In the genomic region with DNA sequence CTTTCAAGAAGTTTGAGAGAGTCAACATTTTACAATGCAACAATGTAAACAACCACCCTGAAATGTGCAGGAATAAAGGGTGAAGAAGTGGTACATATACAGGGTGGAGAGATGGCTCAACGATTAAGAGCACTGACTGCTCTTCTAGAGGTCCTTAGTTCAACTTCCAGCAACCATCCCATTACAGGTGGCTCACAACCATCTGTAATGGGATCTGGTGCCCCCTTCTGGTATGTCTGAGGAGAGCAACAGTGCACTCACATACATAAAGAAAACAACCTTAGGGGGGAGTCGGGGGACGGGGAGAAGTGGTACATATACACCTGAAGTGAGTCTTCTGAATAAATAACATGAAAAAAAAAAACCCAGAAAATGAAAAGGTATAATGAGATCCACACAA, we compare ENCODE assay signal across 8 mouse cellular contexts.
DNase-seq lines count a peak whose midpoint lies in the region; ATAC-seq and TF ChIP-seq lines count a peak whose summit lies in the region.

No protein-coding gene starts in this region.

- no peak for DNase-seq in heart, postnatal 0 days (ENCODE audit: low spot score)
- peak; percentile 11 to 18 for DNase-seq in B cell, adult 2 months
- peak; percentile 46 for DNase-seq in adrenal gland, postnatal 10 days
- DNase-seq in limb, embryonic 11.5 days (ENCODE audit: low spot score): peak; percentile 39
- DNase-seq in frontal cortex, postnatal 10 days (ENCODE audit: low spot score in 2 of 2): no peak
- no peak for DNase-seq in right cerebral cortex, adult 18-20 months
- DNase-seq in heart, postnatal 25 days (ENCODE audit: low spot score): no peak

- no peak overlapping the region for H3K4me3 ChIP-seq in heart, postnatal 0 days (ENCODE audit: low read depth, low read length)
- no peak overlapping the region for H3K4me3 ChIP-seq in heart, embryonic 11.5 days (ENCODE audit: low read depth, low read length)
- H3K4me3 ChIP-seq in limb, embryonic 11.5 days (ENCODE audit: low read depth, low read length): no peak overlapping the region

- no peak overlapping the region for H3K9ac ChIP-seq in heart, postnatal 0 days (replicated peaks; ENCODE audit: low read depth, low read length)
- H3K9ac ChIP-seq in heart, embryonic 11.5 days (ENCODE audit: low read depth, low read length): no peak overlapping the region
- no peak overlapping the region for H3K9ac ChIP-seq in limb, embryonic 11.5 days (ENCODE audit: low read length)

- 67% methylated on average over 3 of the region's 3 CpGs for WGBS in heart, postnatal 0 days
- 55% methylated on average over 3 of the region's 3 CpGs for WGBS in heart, embryonic 11.5 days (ENCODE audit: insufficient replicate concordance)
- 77% methylated on average over 3 of the region's 3 CpGs for WGBS in limb, embryonic 11.5 days

- TF ChIP-seq EP300 in heart, postnatal 0 days (IDR thresholded peaks at IDR 0.05; ENCODE audit: low read depth): no peak

- H3K4me2 ChIP-seq in heart, postnatal 0 days (ENCODE audit: low read depth, low read length): no peak overlapping the region
- no peak overlapping the region for H3K4me2 ChIP-seq in heart, embryonic 11.5 days
- H3K4me2 ChIP-seq in limb, embryonic 11.5 days (ENCODE audit: low read depth, severe bottlenecking): no peak overlapping the region

- H3K27me3 ChIP-seq in heart, postnatal 0 days (ENCODE audit: control insufficient read depth, insufficient read depth, low read length): no peaks in the 10 kb centered on the region
- H3K27me3 ChIP-seq in heart, embryonic 11.5 days (ENCODE audit: control insufficient read depth, insufficient read depth, low read length): no peaks in the 10 kb centered on the region
- no peaks in the 10 kb centered on the region for H3K27me3 ChIP-seq in limb, embryonic 11.5 days (ENCODE audit: control insufficient read depth, insufficient read depth, low read length)

- H3K27ac ChIP-seq in heart, postnatal 0 days (ENCODE audit: low read depth): no peak overlapping the region
- no peak overlapping the region for H3K27ac ChIP-seq in heart, embryonic 11.5 days (ENCODE audit: low read depth, low read length)
- H3K27ac ChIP-seq in limb, embryonic 11.5 days (replicated peaks; ENCODE audit: low read depth, low read length): no peak overlapping the region

- no peaks in the 10 kb centered on the region for H3K36me3 ChIP-seq in heart, postnatal 0 days (replicated peaks; ENCODE audit: control insufficient read depth, insufficient read depth, low read length)
- no peaks in the 10 kb centered on the region for H3K36me3 ChIP-seq in heart, embryonic 11.5 days (ENCODE audit: control insufficient read depth, insufficient read depth, low read length)
- H3K36me3 ChIP-seq in limb, embryonic 11.5 days (ENCODE audit: control insufficient read depth, insufficient read depth, low read length): no peaks in the 10 kb centered on the region

- ATAC-seq in heart, postnatal 0 days (ENCODE audit: insufficient read depth, low read depth): no peak
- ATAC-seq in heart, embryonic 11.5 days (replicated peaks; ENCODE audit: insufficient number of reproducible peaks, low FRiP score, low TSS enrichment): no peak
- ATAC-seq in limb, embryonic 11.5 days (ENCODE audit: insufficient number of reproducible peaks, low FRiP score, low TSS enrichment, low read depth): no peak

- intact Hi-C loops in heart, postnatal 25 days (cut with DNase I): loop anchor here (10.0 kb wide), 1 partner anchor 90 kb away; the partner anchor contains the start of gene Ei24

- H3K4me1 ChIP-seq in heart, postnatal 0 days (ENCODE audit: control insufficient read depth, insufficient read depth): no peaks in the 10 kb centered on the region
- H3K4me1 ChIP-seq in heart, embryonic 11.5 days (ENCODE audit: control insufficient read depth, insufficient read depth, low read length): no peaks in the 10 kb centered on the region
- H3K4me1 ChIP-seq in limb, embryonic 11.5 days (ENCODE audit: control insufficient read depth, insufficient read depth, low read length): no peaks in the 10 kb centered on the region

- no peaks in the 10 kb centered on the region for H3K9me3 ChIP-seq in heart, postnatal 0 days (replicated peaks; ENCODE audit: control insufficient read depth, low read length)
- H3K9me3 ChIP-seq in heart, embryonic 11.5 days (replicated peaks; ENCODE audit: control insufficient read depth, low read length): no peaks in the 10 kb centered on the region
- no peaks in the 10 kb centered on the region for H3K9me3 ChIP-seq in limb, embryonic 11.5 days (ENCODE audit: control insufficient read depth, low read length)

- TF ChIP-seq CTCF in heart, postnatal 0 days (IDR thresholded peaks at IDR 0.05; ENCODE audit: low read depth): peak; percentile 53

Comparison
In these comparisons a context has a peak if more than half of its experiments do, and no peak if none do; other contexts are left out.
1. DNase-seq: peak in B cell, adult 2 months (2 of 2), adrenal gland, postnatal 10 days (single experiment) and limb, embryonic 11.5 days (single experiment); none in heart, postnatal 0 days (single experiment), frontal cortex, postnatal 10 days (0 of 2), right cerebral cortex, adult 18-20 months (single experiment) and heart, postnatal 25 days (single experiment).